Mouse (Mus musculus) olfactory bulb, adult 2 months (tissue): ENCODE measurements around the gene Nrgn.

Experiments
- CTCF ChIP-seq: fragments of 200-500 bp; IDR thresholded peaks from 2 replicates; pipeline ENCODE4 v1.5.1; 2012; ENCODE audit warnings: low read depth, mild to moderate bottlenecking, low read length, moderate library complexity; ENCODE audit not compliant: insufficient read depth
- POLR2A ChIP-seq: fragments of 200-500 bp; IDR thresholded peaks from 2 replicates; pipeline ENCODE4 v1.6.1; 2012; ENCODE audit warnings: mild to moderate bottlenecking, low read depth, low read length, moderate library complexity; ENCODE audit not compliant: insufficient read depth

GRCm38 (mm10) chr9:37545847-37546452 is 6.8 kb downstream of the Nrgn start:
- no peak for TF ChIP-seq CTCF
- TF ChIP-seq POLR2A = no peak
